Mouse (Mus musculus): ENCODE measurements around the gene Hoxc5. TPM values are rescaled to one million over a fixed set of nuclear protein-coding genes. Genes with fewer than 3 reads are reported as not detected.

Gene Hoxc5
- total RNA-seq, 2 experiments from 2014 or later, result 0.12 to 0.15 TPM

DNA sequence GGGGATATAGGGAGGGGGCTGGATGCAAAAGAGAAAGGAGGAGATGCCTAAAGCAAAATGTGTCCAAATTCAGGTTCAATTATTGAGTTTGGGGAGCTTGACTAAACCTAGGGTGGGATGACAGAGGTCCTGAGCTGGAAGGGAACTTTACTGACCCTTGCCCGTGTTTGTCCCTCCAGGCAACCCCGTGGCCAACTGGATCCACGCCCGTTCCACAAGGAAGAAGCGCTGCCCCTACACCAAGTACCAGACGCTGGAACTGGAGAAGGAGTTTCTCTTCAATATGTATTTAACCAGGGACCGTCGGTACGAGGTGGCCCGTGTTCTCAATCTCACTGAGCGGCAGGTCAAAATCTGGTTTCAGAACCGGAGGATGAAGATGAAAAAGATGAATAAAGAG, 16.5 kb downstream of the Hoxc5 start:
- intact Hi-C loops (cut with DNase I), result loop anchor here (10.0 kb wide), 1 partner anchor 331 kb away; the partner anchor contains the start of gene Gpr84
- no peak for DNase-seq

- no peak for DNase-seq
- intact Hi-C loops (cut with DNase I), result loop anchor here (10.0 kb wide), 1 partner anchor 330 kb away; the partner anchor contains the start of gene Gpr84
Observed at GRCm38 (mm10) chr15:102984521-102984920, 17.3 kb downstream of the Hoxc5 start.

GRCm38 (mm10) chr15:102984925-102985324, 17.7 kb downstream of the Hoxc5 start:
- intact Hi-C loops (cut with DNase I), result loop anchor here (10.0 kb wide), 1 partner anchor 330 kb away; the partner anchor contains the start of gene Gpr84
- DNase-seq, result no peak

- DNase-seq, result peak; percentile 93 to 98
- intact Hi-C loops (cut with DNase I), result loop anchor here (1.0 to 10.0 kb wide), 2 partner anchors 190 to 328 kb away; partner anchors contain the start of gene Gpr84
Observed at GRCm38 (mm10) chr15:102987124-102987833, 20.0 kb downstream of the Hoxc5 start.

DNA sequence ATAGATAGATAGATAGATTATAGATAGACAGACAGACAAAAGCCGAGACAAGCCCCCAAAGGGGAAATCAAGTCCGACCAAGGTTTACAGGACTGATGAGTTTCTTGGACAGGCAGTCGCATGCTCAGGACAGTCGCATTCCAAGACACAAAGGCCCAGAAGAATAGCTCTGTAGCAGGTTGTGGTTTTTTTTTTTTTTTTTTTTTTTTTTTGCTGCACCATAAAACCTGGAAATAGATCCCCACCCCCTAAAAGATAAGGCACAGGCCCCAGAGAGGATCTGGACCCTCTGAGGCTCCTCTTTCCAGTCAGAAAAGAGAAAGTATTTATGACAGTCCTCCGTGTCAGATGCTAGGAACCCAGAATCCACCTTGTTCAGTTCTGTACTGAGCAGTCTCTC, 20.8 kb downstream of the Hoxc5 start:
- no peak for DNase-seq
- intact Hi-C loops (cut with DNase I), result loop anchor here (10.0 kb wide), 1 partner anchor 327 kb away; the partner anchor contains the start of gene Gpr84

GRCm38 (mm10) chr15:102990461-102991397, 23.5 kb downstream of the Hoxc5 start, which contains the start of gene Hoxc8:
Hoxc8 (plus strand) TSS chr15:102990607.
- DNase-seq, result no peak
- intact Hi-C loops (cut with DNase I), result no loop called here

DNA sequence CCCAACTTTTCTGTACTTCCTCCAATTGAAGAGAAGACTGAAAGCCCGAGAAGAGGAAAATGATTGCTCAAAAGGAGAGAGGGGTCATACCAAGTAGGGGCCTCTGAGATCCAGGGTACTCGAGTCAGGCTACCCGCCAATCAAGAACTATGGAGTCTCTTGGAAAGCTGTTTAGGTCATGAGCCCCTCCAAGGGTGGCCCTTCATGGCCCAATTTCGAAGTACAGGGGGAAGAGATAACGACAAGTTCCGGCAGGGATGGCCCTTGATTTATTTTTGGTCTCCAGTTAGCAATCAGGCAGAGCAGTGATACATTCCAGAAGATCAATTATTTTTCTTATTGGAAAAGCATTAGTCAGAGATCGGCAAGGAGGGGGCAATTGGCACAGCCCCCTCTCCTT, 24.5 kb downstream of the Hoxc5 start:
- no peak for DNase-seq
- intact Hi-C loops (cut with DNase I), result no loop called here

GRCm38 (mm10) chr15:102992206-102992605, 25.0 kb downstream of the Hoxc5 start:
- DNase-seq, result no peak
- intact Hi-C loops (cut with DNase I), result no loop called here

GRCm38 (mm10) chr15:102992863-102993262, 25.6 kb downstream of the Hoxc5 start:
- intact Hi-C loops (cut with DNase I), result no loop called here
- DNase-seq, result no peak

DNA sequence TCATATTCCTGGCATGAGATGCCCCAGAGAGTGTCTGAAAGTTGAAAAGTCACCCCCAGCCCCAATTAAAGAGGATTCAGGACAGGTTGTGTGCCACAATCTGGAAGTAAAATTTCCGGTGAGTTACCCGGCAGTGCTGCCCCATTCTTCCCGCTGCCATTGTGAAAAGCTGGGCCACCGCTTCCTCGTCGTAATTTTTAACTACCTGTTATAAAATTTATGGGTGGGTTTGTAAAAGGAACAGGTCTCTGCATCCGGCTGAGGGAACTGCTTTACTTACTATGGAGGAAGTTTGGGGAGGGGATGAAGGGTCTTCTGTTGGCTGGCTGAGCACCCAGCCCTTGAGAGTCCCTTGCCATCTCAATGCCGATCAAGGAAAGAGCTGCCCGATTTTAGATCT, 29.3 kb downstream of the Hoxc5 start:
- no peak for DNase-seq
- intact Hi-C loops (cut with DNase I), result no loop called here

DNA sequence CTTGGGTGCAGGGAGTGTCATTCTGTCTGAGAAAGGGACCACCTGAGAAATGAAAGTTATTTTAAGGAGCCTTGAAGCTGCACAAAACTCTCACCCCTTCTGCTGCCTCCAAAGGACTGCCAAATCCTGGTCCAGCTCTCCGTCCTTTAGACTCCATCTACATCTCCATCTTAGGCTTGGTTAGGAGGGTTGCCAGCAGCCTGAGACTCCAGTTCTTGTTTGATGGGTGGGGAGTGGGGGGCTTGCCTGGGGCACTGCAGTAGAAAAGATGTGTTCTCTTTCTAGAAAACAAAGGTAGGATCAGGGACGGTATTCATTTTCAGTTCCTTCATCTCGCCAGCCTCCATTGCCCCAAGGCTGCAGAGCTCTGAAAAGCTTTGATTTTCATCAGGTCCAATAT, 30.2 kb downstream of the Hoxc5 start:
- no peak for DNase-seq
- intact Hi-C loops (cut with DNase I), result no loop called here

- intact Hi-C loops (cut with DNase I), result no loop called here
- no peak for DNase-seq
Observed at GRCm38 (mm10) chr15:102997939-102998355, 30.7 kb downstream of the Hoxc5 start, which contains the start of gene Hoxc6. Hoxc6 (plus strand) TSS chr15:102998257.

- no peak for DNase-seq
- intact Hi-C loops (cut with DNase I), result no loop called here
Observed at GRCm38 (mm10) chr15:102998608-102999182, 31.5 kb downstream of the Hoxc5 start.

DNA sequence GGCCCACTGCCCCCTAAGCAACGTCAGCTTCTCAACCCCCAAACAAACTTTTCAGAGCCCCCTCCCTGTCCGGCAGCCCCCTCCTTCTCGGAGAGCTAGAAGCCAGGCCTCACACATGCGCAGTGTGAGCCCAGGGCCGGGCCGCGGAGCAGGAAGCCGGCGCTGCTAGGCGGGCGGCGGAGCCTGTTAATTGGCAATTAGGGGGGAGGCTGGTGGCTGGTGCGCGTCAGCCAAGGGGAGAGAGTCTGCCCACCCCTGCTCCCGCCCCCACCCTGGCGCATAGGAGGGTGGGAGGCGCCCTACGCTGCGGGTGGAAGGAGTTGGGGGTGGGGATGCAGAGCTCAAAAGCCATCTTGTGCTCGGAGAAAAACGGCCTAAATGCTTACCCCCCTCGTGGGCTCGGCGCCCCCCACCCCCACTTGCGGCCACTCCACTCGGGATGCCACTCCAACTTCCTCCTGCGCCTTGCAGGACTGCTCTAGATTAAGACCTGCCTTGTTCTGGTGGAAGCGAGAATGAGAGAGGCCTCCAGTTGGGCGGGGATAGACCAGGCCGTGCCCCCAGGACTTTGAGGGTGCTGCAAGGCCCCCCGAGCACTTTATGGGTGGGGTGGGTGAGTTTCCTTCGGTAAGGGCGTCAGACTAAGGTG, 32.1 kb downstream of the Hoxc5 start:
- DNase-seq, result peak; percentile 64 to 70
- intact Hi-C loops (cut with DNase I), result no loop called here

GRCm38 (mm10) chr15:102999955-103000354, 32.7 kb downstream of the Hoxc5 start:
- DNase-seq, result no peak
- intact Hi-C loops (cut with DNase I), result no loop called here

- no peak for DNase-seq
- intact Hi-C loops (cut with DNase I), result no loop called here
Observed at GRCm38 (mm10) chr15:103000501-103000901, 33.3 kb downstream of the Hoxc5 start.

GRCm38 (mm10) chr15:103001370-103001769, 34.1 kb downstream of the Hoxc5 start:
- intact Hi-C loops (cut with DNase I), result no loop called here
- DNase-seq, result no peak

- intact Hi-C loops (cut with DNase I), result no loop called here
- DNase-seq, result no peak
Observed at GRCm38 (mm10) chr15:103002156-103002555, 34.9 kb downstream of the Hoxc5 start.

- intact Hi-C loops (cut with DNase I), result no loop called here
Observed at GRCm38 (mm10) chr15:103002821-103003448, 35.7 kb downstream of the Hoxc5 start.

DNA sequence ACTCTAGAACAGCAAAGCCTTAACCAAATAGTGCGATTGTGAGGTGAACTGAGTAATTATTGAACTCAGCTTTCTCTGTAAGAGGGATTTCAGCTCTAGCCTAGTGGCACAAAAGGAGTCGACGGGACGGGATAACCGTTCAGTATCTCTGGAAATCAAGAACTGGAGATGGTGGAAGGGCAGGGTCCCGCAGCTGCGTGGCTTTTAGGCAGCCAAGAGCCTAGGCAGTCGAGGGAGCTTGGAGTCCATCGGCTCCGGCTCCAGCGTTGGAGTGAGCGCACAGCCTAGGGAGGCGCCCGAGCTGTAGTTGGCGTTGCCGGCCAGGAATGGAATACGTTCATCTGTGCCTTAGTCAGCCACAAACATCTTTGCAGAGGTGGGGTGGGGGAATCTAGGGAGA, 38.1 kb downstream of the Hoxc5 start:
- no peak for DNase-seq
- intact Hi-C loops (cut with DNase I), result no loop called here

More at GRCm38 (mm10) chr15:103002821-103003448, 35.7 kb downstream of the Hoxc5 start:
- DNase-seq, result no peak

Measured in heart, postnatal 10 days (tissue).